Mouse (Mus musculus) lung, postnatal 0 days (tissue): ENCODE data around the gene Plpp6. TPM values are rescaled to one million over a fixed set of nuclear protein-coding genes. Genes with fewer than 3 reads are reported as not detected.

ENCODE experiments used
- ATAC-seq: fragments of 200-750 bp; cut with Nextera tagmentation; 2 replicates; pipeline ENCODE4 v1.8.0; 2017; ENCODE audit warnings: moderate library complexity
- DNase-seq: peaks from one replicate; pipeline ENCODE4 v3.0.0-alpha.2; 2016; ENCODE audit warnings: low spot score
- H3K27ac ChIP-seq: fragments of 300-500 bp; sonication (generic); 2 replicates; pipeline ENCODE4 v1.5.1; 2014; ENCODE audit warnings: antibody characterized with exemption, mild to moderate bottlenecking, low read length, mixed read lengths
- H3K27me3 ChIP-seq: fragments of 300-500 bp; sonication (generic); replicated peaks from 2 replicates; pipeline ENCODE4 v1.6.1; 2014; ENCODE audit warnings: low read length, mixed read lengths; ENCODE audit not compliant: insufficient read depth
- H3K36me3 ChIP-seq: fragments of 300-500 bp; sonication (generic); 2 replicates; pipeline ENCODE4 v1.6.1; 2014; ENCODE audit warnings: low read length, mixed read lengths; ENCODE audit not compliant: insufficient read depth
- H3K4me1 ChIP-seq: fragments of 300-500 bp; sonication (generic); 2 replicates; pipeline ENCODE4 v1.6.1; 2014; ENCODE audit warnings: antibody characterized with exemption, low read depth, low read length, mixed read lengths; ENCODE audit not compliant: insufficient read depth
- H3K4me2 ChIP-seq: fragments of 300-500 bp; sonication (generic); replicated peaks from 2 replicates; pipeline ENCODE4 v1.6.1; 2014; ENCODE audit warnings: low read depth, mild to moderate bottlenecking, low read length, moderate library complexity, mixed read lengths
- H3K4me3 ChIP-seq: fragments of 300-500 bp; sonication (generic); 2 replicates; pipeline ENCODE4 v1.5.1; 2014; ENCODE audit warnings: low read depth, low read length
- H3K9ac ChIP-seq: fragments of 300-500 bp; sonication (generic); replicated peaks from 2 replicates; pipeline ENCODE4 v1.6.1; 2014; ENCODE audit warnings: low read depth, mild to moderate bottlenecking
- H3K9me3 ChIP-seq: fragments of 300-500 bp; sonication (generic); 2 replicates; pipeline ENCODE4 v1.6.1; 2016; ENCODE audit warnings: low read length, mixed read lengths
- CTCF ChIP-seq: IDR thresholded peaks from 2 replicates; pipeline ENCODE4 v1.5.1; 2016; ENCODE audit warnings: antibody characterized with exemption, mild to moderate bottlenecking
- EP300 ChIP-seq: IDR thresholded peaks from 2 replicates; pipeline ENCODE4 v1.6.1; 2016; ENCODE audit warnings: antibody characterized with exemption, mild to moderate bottlenecking, control low read depth
- WGBS: fragments of 180-500 bp; shearing (Covaris S2); extraction: QIAGEN DNeasy Blood & Tissue Kit; methylation state at CpG from one replicate; pipeline ENCODE4 v1.1.7; 2014; 5-methylcytosine and 5-hydroxymethylcytosine counted together
- polyA plus RNA-seq: library from polyadenylated mRNA; unstranded; fragments of >200 nt; fragmentation: Nextera tagmentation; extraction: Ambion mirVana; gene quantifications from 2 replicates; pipeline ENCODE4 v1.2.1, GENCODE M21; 2015

Gene Plpp6
- polyA plus RNA-seq, 1 experiment from 2014 or later = 9.9 TPM

- DNase-seq (no peak), ATAC-seq (no peak)
- Histone ChIP-seq H3K9ac (no peak overlapping the region), H3K27me3 (no peaks in the 10 kb centered on the region), H3K4me2 (no peak overlapping the region), H3K27ac (no peak overlapping the region), H3K4me1 (no peaks in the 10 kb centered on the region), H3K4me3 (no peak overlapping the region), H3K9me3 (no peaks in the 10 kb centered on the region), H3K36me3 (no peaks in the 10 kb centered on the region)
- 75% methylated on average over 5 of the region's 5 CpGs for WGBS
- TF ChIP-seq CTCF = no peak
- no peak for TF ChIP-seq EP300
Measured at GRCm38 (mm10) chr19:28951251-28951650, 12.5 kb upstream of the Plpp6 start.

DNA sequence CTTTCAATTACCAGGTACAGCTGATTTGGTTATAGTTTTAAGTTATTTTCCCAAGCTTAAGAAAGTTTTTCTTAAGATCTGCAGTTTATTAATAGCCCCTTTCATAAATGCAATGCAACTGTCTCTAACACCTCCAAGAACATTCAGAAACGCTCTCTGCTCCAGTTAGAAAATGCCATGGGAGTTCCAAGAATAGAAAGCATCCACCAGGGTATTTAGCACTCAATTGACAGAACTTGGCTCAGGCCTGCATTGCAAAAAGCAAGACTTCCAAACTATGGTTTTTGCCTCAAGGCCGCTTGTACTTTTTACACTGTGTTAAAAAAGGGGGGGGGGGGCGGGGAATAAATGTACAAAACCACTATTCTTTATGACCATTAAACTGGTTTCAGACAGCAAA lies 640 bp upstream of the Plpp6 start:
- H3K36me3 ChIP-seq = no peaks in the 10 kb centered on the region
- H3K4me3 ChIP-seq = peak overlapping the region; percentile 95; the same call in 1 of the 2 replicates
- H3K27me3 ChIP-seq = no peaks in the 10 kb centered on the region
- TF ChIP-seq CTCF (0 out of 2 replicates have a peak, but pooled peaks have one; percentile 4), EP300 (no peak)
- peak overlapping the region; percentile 90 for H3K4me2 ChIP-seq
- peak overlapping the region; percentile 82; the same call in 1 of the 2 replicates for H3K9ac ChIP-seq
- peaks cover 13% of the 10 kb centered on the region; the same call in 1 of the 2 replicates for H3K4me1 ChIP-seq
- peak; percentile 21 for ATAC-seq
- peak overlapping the region; percentile 85 for H3K27ac ChIP-seq
- DNase-seq = peak; percentile 85
- no peaks in the 10 kb centered on the region for H3K9me3 ChIP-seq
- WGBS = 50% methylated on average over 3 of the region's 3 CpGs

DNA sequence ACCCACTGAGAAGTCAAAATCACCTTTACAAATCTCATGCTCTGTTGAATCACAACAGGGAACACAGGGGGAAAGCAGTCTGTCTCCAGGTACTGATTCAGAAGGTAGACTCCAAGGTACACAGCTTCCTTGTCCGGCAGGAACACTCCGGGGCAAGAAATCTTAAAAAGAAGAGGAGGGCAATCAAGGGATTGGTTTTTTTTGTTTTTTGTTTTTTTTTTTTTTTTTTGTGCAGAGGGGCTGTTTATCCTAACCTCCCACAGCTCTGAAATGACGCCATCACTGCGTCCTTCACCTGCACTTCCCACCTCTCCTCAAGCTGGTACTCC lies 276 bp upstream of the Plpp6 start:
- peaks cover 13% of the 10 kb centered on the region; the same call in 1 of the 2 replicates for H3K4me1 ChIP-seq
- no peak for ATAC-seq

DNA sequence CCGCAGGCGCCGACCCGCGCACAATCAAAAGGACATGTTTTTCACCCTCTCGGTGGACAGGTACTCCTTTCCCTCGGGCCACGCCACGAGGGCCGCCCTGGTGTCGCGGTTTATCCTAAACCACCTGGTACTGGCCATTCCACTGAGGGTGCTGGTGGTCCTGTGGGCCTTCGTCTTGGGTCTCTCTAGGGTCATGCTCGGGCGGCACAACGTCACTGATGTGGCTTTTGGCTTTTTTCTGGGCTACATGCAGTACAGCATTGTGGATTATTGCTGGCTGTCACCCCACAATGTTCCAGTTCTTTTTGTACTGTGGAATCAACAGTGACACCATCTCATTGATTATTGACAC lies 775 bp downstream of the Plpp6 start:
- H3K9me3 ChIP-seq = no peaks in the 10 kb centered on the region
- H3K27ac ChIP-seq = peak overlapping the region; percentile 85; the same call in 1 of the 2 replicates
- no peaks in the 10 kb centered on the region for H3K27me3 ChIP-seq
- H3K4me1 ChIP-seq = peaks cover 13% of the 10 kb centered on the region; the same call in 1 of the 2 replicates
- ATAC-seq = no peak
- H3K36me3 ChIP-seq = no peaks in the 10 kb centered on the region
- H3K9ac ChIP-seq = peak overlapping the region; percentile 82
- H3K4me3 ChIP-seq = peak overlapping the region; percentile 95
- DNase-seq = no peak
- peak overlapping the region; percentile 90 for H3K4me2 ChIP-seq
- WGBS = 7% methylated on average over 16 of the region's 16 CpGs
- no peak for TF ChIP-seq EP300
- TF ChIP-seq CTCF = no peak

More for the DNA sequence above, 276 bp upstream of the Plpp6 start:
- no peaks in the 10 kb centered on the region for H3K36me3 ChIP-seq
- TF ChIP-seq EP300 (no peak), CTCF (no peak)
- H3K4me2 ChIP-seq = peak overlapping the region; percentile 90
- WGBS = 2% methylated on average over 4 of the region's 4 CpGs
- peak overlapping the region; percentile 95 for H3K4me3 ChIP-seq
- H3K27me3 ChIP-seq = no peaks in the 10 kb centered on the region
- H3K27ac ChIP-seq = peak overlapping the region; percentile 85
- H3K9ac ChIP-seq = peak overlapping the region; percentile 82; the same call in 1 of the 2 replicates
- DNase-seq = peak; percentile 31
- no peaks in the 10 kb centered on the region for H3K9me3 ChIP-seq

- WGBS = 16% methylated on average over 11 of the region's 11 CpGs
- H3K4me2 ChIP-seq = no peak within 1 kb of the TSS
- TF ChIP-seq CTCF = no peak
- TF ChIP-seq EP300 = no peak
Measured at GRCm38 (mm10) chr19:28967652-28968051, 3.9 kb downstream of the Plpp6 start, which contains the start of gene 4430402I18Rik. Gene 4430402I18Rik (minus strand): TSS chr19:28967800.

GRCm38 (mm10) chr19:28968178-28968577 lies 4.4 kb downstream of the Plpp6 start:
- 51% methylated on average over 4 of the region's 4 CpGs for WGBS
- H3K9me3 ChIP-seq = no peaks in the 10 kb centered on the region
- H3K9ac ChIP-seq = no peak overlapping the region
- H3K36me3 ChIP-seq = no peaks in the 10 kb centered on the region
- no peaks in the 10 kb centered on the region for H3K27me3 ChIP-seq
- H3K4me3 ChIP-seq = no peak overlapping the region
- H3K4me2 ChIP-seq = no peak overlapping the region
- peaks cover 13% of the 10 kb centered on the region; the same call in 1 of the 2 replicates for H3K4me1 ChIP-seq
- no peak overlapping the region for H3K27ac ChIP-seq
- DNase-seq (peak; percentile 19), ATAC-seq (no peak)
- TF ChIP-seq EP300 (no peak), CTCF (no peak)

More at GRCm38 (mm10) chr19:28967652-28968051, 3.9 kb downstream of the Plpp6 start, which contains the start of gene 4430402I18Rik:
- Histone ChIP-seq H3K9me3 (no peaks in the 10 kb centered on the region), H3K27me3 (no peaks in the 10 kb centered on the region), H3K9ac (no peak within 1 kb of the TSS), H3K27ac (no peak within 1 kb of the TSS), H3K4me3 (no peak within 1 kb of the TSS), H3K4me1 (peaks cover 13% of the 10 kb centered on the region; the same call in 1 of the 2 replicates), H3K36me3 (no peaks in the 10 kb centered on the region)
- ATAC-seq (peak; percentile 39), DNase-seq (peak; percentile 71)
